Mouse (Mus musculus) hindbrain, embryonic 13.5 days (tissue): Measurements from ENCODE around the gene Eprs. TPM values are rescaled to one million over a fixed set of nuclear protein-coding genes. Genes with fewer than 3 reads are reported as not detected.

ENCODE experiments used
- ATAC-seq: fragments of 200-750 bp; cut with Nextera tagmentation; 2 replicates; pipeline ENCODE4 v1.8.0; 2017; ENCODE audit warnings: moderate TSS enrichment; ENCODE audit not compliant: low FRiP score
- H3K27ac ChIP-seq: fragments of 300-500 bp; sonication (generic); 2 replicates; pipeline ENCODE4 v1.5.1; 2015; ENCODE audit warnings: inconsistent platforms, mild to moderate bottlenecking, moderate library complexity
- H3K27me3 ChIP-seq: fragments of 300-500 bp; sonication (generic); 2 replicates; pipeline ENCODE4 v1.6.1; 2015; ENCODE audit warnings: mild to moderate bottlenecking, inconsistent platforms
- H3K36me3 ChIP-seq: fragments of 300-500 bp; sonication (generic); 2 replicates; pipeline ENCODE4 v1.6.1; 2015; ENCODE audit warnings: mild to moderate bottlenecking, inconsistent platforms
- H3K4me1 ChIP-seq: fragments of 300-500 bp; sonication (generic); replicated peaks from 2 replicates; pipeline ENCODE4 v1.6.1; 2015; ENCODE audit warnings: inconsistent platforms
- H3K4me2 ChIP-seq: fragments of 300-500 bp; sonication (generic); 2 replicates; pipeline ENCODE4 v1.6.1; 2015; ENCODE audit warnings: inconsistent platforms, mild to moderate bottlenecking, moderate library complexity
- H3K4me3 ChIP-seq: fragments of 300-500 bp; sonication (generic); 2 replicates; pipeline ENCODE4 v1.5.1; 2015; ENCODE audit warnings: mild to moderate bottlenecking, inconsistent platforms
- H3K9ac ChIP-seq: fragments of 300-500 bp; sonication (generic); 2 replicates; pipeline ENCODE4 v1.6.1; 2015; ENCODE audit warnings: mild to moderate bottlenecking, inconsistent platforms
- H3K9me3 ChIP-seq: fragments of 300-500 bp; sonication (generic); 2 replicates; pipeline ENCODE4 v1.6.1; 2016; ENCODE audit warnings: inconsistent platforms
- WGBS: fragments of 180-500 bp; shearing (Covaris S2); methylation state at CpG from one replicate; pipeline ENCODE4 v1.1.7; 2015; 5-methylcytosine and 5-hydroxymethylcytosine counted together
- polyA plus RNA-seq: library from polyadenylated mRNA; unstranded; fragments of >200 nt; fragmentation: Nextera tagmentation; extraction: Ambion mirVana; gene quantifications from 2 replicates; pipeline ENCODE4 v1.2.1, GENCODE M21; 2015

Eprs gene
- polyA plus RNA-seq, 1 experiment from 2014 or later = 146 TPM

DNA sequence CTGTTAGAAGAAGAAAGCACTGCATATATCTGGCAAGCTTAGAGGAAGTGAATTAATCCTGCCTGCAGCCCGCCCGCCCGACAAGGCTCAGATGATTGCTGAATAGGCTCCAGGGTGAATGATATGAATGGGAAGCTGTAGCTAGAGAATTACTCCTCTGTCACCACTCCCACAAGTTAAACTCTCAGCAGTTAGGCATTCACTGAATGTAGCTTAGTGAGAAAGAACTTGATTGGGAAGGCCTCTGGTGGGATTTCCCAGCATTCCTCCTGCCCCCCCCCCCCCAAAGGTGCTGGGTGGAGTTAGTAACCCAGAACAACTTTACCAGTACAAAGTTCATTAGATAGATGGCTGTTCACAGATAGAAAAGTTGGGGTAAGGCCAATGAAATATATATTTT lies 26.3 kb upstream of the Eprs start:
- WGBS = 57% methylated on average over 3 of the region's 3 CpGs
- Histone ChIP-seq H3K36me3 (peaks cover 28% of the 10 kb centered on the region), H3K27ac (no peak overlapping the region), H3K9ac (no peak overlapping the region), H3K4me2 (no peak overlapping the region), H3K9me3 (no peaks in the 10 kb centered on the region), H3K4me1 (peaks cover 31% of the 10 kb centered on the region), H3K27me3 (no peaks in the 10 kb centered on the region), H3K4me3 (no peak overlapping the region)
- no peak for ATAC-seq

DNA sequence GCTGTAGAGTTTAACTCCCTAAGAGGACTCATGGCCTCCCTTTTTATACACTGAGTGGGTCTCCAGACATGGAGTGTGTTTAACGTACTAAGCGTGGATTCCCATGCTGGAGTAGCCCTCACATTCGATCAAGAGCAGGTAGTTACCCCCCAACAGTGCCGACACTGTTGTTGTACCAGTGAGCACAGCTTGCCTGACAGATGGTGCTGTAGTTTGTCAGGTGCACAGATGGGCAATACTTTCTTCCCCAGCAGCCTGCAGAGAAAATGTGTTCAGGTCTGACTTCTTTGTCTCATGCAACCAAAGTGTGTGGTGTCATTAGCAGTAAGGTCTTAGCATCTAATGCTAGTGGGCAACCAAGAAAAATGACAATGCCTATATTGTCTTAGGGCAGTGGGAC lies 20.4 kb upstream of the Eprs start:
- Histone ChIP-seq H3K9me3 (no peaks in the 10 kb centered on the region), H3K27ac (no peak overlapping the region), H3K4me3 (no peak overlapping the region), H3K36me3 (peaks cover 84% of the 10 kb centered on the region), H3K27me3 (no peaks in the 10 kb centered on the region), H3K4me2 (no peak overlapping the region), H3K4me1 (no peaks in the 10 kb centered on the region), H3K9ac (no peak overlapping the region)
- no peak for ATAC-seq
- WGBS = 89% methylated on average over 4 of the region's 4 CpGs

GRCm38 (mm10) chr1:185343422-185343821 lies 19.4 kb upstream of the Eprs start:
- no peak overlapping the region for H3K4me3 ChIP-seq
- no peak overlapping the region for H3K9ac ChIP-seq
- H3K27me3 ChIP-seq = no peaks in the 10 kb centered on the region
- no peak for ATAC-seq
- H3K9me3 ChIP-seq = no peaks in the 10 kb centered on the region
- no peak overlapping the region for H3K4me2 ChIP-seq
- 83% methylated on average over 8 of the region's 8 CpGs for WGBS
- no peak overlapping the region for H3K27ac ChIP-seq
- H3K4me1 ChIP-seq = no peaks in the 10 kb centered on the region
- peaks cover 92% of the 10 kb centered on the region for H3K36me3 ChIP-seq

DNA sequence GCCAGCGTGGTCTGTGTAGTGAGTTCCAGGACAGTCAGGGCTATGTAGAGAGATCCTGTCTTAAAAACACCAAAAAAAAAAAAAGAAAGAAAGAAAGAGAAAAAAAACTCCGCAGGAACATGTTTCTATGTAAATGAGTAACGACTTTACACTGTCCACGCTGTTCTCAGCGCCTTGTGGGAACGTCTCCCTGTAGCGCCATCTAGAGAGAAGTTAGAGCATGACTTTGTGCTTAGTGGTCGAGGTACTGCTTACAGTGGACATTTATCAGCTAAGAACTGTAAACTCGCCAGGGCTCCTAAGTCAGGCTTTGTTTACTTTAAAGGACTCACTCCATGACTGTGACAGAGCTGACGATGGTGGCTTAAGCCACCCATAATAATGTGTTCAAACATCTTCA lies 16.7 kb upstream of the Eprs start:
- 72% methylated on average over 10 of the region's 10 CpGs for WGBS
- no peak overlapping the region for H3K4me3 ChIP-seq
- no peak overlapping the region for H3K27ac ChIP-seq
- no peaks in the 10 kb centered on the region for H3K27me3 ChIP-seq
- peaks cover 95% of the 10 kb centered on the region for H3K36me3 ChIP-seq
- H3K9ac ChIP-seq = no peak overlapping the region
- ATAC-seq = no peak
- no peaks in the 10 kb centered on the region for H3K4me1 ChIP-seq
- no peaks in the 10 kb centered on the region for H3K9me3 ChIP-seq
- no peak overlapping the region for H3K4me2 ChIP-seq

DNA sequence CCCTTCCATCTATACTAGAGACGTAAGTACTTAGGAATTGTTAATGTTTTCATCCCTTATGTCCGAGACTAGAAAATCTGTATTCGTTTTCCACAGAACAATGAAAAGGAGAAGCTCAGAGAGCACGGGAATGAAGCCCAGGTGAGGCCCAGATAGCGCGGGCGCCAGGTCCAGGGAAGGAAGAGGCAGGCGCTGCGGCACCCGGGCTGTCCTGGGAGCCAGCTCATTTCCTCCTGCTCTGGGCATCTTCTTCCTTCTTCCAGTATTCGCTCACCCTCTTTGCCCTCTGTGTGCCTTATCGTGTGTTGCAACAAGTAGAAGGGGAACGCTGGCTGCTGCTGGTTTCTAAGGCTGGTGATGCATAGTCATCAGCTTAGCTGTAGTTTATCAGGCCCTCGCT lies 13.1 kb upstream of the Eprs start:
- no peak for ATAC-seq
- Histone ChIP-seq H3K9ac (no peak overlapping the region), H3K4me3 (no peak overlapping the region), H3K27ac (no peak overlapping the region), H3K4me2 (no peak overlapping the region), H3K4me1 (no peaks in the 10 kb centered on the region), H3K36me3 (peaks cover 94% of the 10 kb centered on the region), H3K27me3 (no peaks in the 10 kb centered on the region), H3K9me3 (no peaks in the 10 kb centered on the region)
- 91% methylated on average over 14 of the region's 14 CpGs for WGBS

DNA sequence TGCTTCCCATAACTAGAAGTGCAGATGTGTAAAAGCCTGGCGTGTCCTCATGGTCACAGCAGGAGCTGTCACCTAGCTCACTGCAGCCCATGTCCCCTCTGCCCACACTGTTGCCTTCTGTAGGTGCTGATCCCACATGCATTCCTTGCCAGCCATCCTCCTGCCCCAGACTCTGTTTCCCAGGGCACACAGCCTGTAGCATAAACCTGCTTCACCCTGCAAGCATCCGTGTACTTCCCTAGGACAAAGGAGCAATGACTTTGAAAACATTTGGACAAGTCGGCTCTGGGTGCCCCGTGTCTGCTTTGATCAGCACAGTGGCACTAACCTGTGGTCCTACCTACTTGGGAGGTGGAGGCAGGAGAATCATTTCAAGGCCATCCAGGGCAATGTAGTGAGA lies 12.2 kb upstream of the Eprs start:
- Histone ChIP-seq H3K36me3 (peaks cover 94% of the 10 kb centered on the region), H3K27ac (no peak overlapping the region), H3K27me3 (no peaks in the 10 kb centered on the region), H3K9ac (no peak overlapping the region), H3K9me3 (no peaks in the 10 kb centered on the region), H3K4me2 (no peak overlapping the region), H3K4me3 (no peak overlapping the region), H3K4me1 (no peaks in the 10 kb centered on the region)
- no peak for ATAC-seq
- 93% methylated on average over 4 of the region's 4 CpGs for WGBS

DNA sequence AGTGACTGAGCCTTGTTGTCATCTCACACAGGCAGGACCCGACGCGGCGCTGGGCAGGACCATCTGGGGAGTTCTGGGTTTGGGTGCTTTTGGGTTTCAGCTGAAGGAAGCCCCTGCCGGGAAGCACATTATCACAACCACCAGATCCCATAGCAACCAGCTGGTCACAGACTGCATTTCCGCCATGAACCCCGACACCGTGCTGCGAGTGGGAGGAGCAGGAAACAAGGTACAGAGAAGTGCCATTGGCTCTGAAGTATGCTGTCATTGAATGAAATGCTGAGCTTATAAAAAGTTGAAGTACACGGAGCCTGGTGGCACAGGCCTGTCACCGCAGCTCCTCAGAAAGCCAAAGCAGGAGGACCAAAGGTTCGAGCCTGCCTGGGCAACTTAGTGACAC lies 10.7 kb upstream of the Eprs start:
- H3K36me3 ChIP-seq = peaks cover 89% of the 10 kb centered on the region
- no peak for ATAC-seq
- H3K4me3 ChIP-seq = no peak overlapping the region
- 92% methylated on average over 12 of the region's 12 CpGs for WGBS
- no peak overlapping the region for H3K4me2 ChIP-seq
- H3K27ac ChIP-seq = no peak overlapping the region
- no peaks in the 10 kb centered on the region for H3K27me3 ChIP-seq
- H3K9me3 ChIP-seq = no peaks in the 10 kb centered on the region
- no peaks in the 10 kb centered on the region for H3K4me1 ChIP-seq
- H3K9ac ChIP-seq = no peak overlapping the region

DNA sequence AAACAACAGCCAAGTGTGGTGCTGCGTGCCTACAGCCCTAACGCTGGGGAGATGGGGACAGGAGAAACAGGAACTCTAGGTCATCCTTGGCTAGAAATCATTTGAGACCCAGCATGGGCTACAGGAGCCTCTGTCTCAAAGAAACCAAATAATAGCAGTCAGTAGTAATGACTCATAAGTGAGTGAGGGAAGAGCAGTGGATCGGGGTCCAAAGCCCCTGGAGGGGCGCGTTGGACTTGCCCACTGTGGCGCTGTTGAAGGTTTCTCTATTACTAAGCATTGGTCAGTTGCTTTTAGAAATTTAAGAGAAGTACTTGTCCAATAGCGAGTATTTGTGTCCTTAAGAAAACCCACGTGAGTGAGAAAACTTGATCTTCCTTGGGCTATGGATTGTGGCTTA lies 9.5 kb upstream of the Eprs start:
- Histone ChIP-seq H3K27me3 (no peaks in the 10 kb centered on the region), H3K4me2 (no peak overlapping the region), H3K9me3 (no peaks in the 10 kb centered on the region), H3K4me3 (no peak overlapping the region), H3K9ac (no peak overlapping the region), H3K4me1 (no peaks in the 10 kb centered on the region), H3K27ac (no peak overlapping the region), H3K36me3 (peaks cover 86% of the 10 kb centered on the region)
- ATAC-seq = no peak
- WGBS = 98% methylated on average over 8 of the region's 8 CpGs

DNA sequence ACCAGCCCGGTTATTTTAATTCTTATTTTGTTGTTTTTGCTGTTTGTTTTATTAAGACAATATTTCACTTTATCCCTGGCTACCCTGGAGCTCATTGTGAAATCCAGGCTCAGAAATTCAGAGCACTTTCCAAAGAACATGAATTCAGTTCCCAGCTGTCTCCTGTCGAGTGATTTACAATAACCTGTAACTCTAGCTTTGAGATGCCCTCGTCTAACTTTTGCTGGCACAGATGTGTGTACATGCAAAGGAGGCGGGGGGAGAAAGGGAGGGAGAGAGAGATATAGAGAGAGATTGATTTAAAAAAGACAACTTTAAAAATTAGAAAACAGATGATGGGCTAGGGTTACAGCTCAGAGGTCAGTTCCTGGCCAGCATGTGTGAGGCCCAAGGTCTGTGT lies 8.1 kb upstream of the Eprs start:
- Histone ChIP-seq H3K9ac (no peak overlapping the region), H3K27me3 (no peaks in the 10 kb centered on the region), H3K36me3 (peaks cover 74% of the 10 kb centered on the region), H3K4me2 (no peak overlapping the region), H3K27ac (no peak overlapping the region), H3K9me3 (no peaks in the 10 kb centered on the region), H3K4me1 (no peaks in the 10 kb centered on the region), H3K4me3 (no peak overlapping the region)
- ATAC-seq = no peak
- WGBS = 91% methylated on average over 4 of the region's 4 CpGs

- Histone ChIP-seq H3K27ac (no peak overlapping the region), H3K9me3 (no peaks in the 10 kb centered on the region), H3K4me1 (no peaks in the 10 kb centered on the region), H3K4me3 (no peak overlapping the region), H3K4me2 (no peak overlapping the region), H3K36me3 (peaks cover 59% of the 10 kb centered on the region), H3K9ac (no peak overlapping the region), H3K27me3 (no peaks in the 10 kb centered on the region)
- no peak for ATAC-seq
- WGBS = 97% methylated on average over 8 of the region's 8 CpGs
Measured at GRCm38 (mm10) chr1:185356246-185356645, 6.6 kb upstream of the Eprs start.

- 88% methylated on average over 4 of the region's 4 CpGs for WGBS
- Histone ChIP-seq H3K4me2 (no peak overlapping the region), H3K27me3 (no peaks in the 10 kb centered on the region), H3K4me3 (no peak overlapping the region), H3K9ac (no peak overlapping the region), H3K27ac (no peak overlapping the region), H3K4me1 (peaks cover 8% of the 10 kb centered on the region), H3K9me3 (no peaks in the 10 kb centered on the region), H3K36me3 (peaks cover 40% of the 10 kb centered on the region)
- ATAC-seq = no peak
Measured at GRCm38 (mm10) chr1:185358211-185358610, 4.6 kb upstream of the Eprs start.

GRCm38 (mm10) chr1:185363526-185364182 lies 810 bp downstream of the Eprs start:
- peak overlapping the region; percentile 96 for H3K27ac ChIP-seq
- H3K9me3 ChIP-seq = no peaks in the 10 kb centered on the region
- H3K4me3 ChIP-seq = peak overlapping the region; percentile 84
- peak; percentile 34 for ATAC-seq
- peaks cover 5% of the 10 kb centered on the region; the same call in 1 of the 2 replicates for H3K36me3 ChIP-seq
- peak overlapping the region; percentile 90 for H3K9ac ChIP-seq
- H3K27me3 ChIP-seq = no peaks in the 10 kb centered on the region
- 6% methylated on average over 22 of the region's 22 CpGs for WGBS
- peaks cover 32% of the 10 kb centered on the region for H3K4me1 ChIP-seq
- H3K4me2 ChIP-seq = peak overlapping the region; percentile 72

DNA sequence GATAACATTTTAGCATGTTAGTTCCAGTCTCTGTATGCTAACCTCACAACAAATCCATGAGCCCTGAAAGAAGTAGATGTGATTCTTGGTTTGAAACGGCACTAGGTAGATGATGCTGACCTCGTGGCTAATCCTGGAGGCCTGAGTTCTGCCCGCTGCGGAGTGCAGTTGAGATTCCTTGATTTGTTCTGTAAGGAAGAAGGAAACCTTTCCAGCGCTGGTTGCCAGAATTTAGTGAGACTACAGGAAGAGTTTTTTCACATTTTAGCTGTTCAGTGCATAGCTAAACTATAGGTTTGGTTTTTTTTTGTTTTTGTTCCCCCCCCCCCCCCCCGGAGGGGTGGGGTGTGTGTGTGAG lies 1.3 kb downstream of the Eprs start:
- H3K9ac ChIP-seq = peak overlapping the region; percentile 90
- peaks cover 5% of the 10 kb centered on the region; the same call in 1 of the 2 replicates for H3K36me3 ChIP-seq
- H3K27ac ChIP-seq = peak overlapping the region; percentile 48; the same call in 1 of the 2 replicates
- no peak for ATAC-seq
- peak overlapping the region; percentile 72 for H3K4me2 ChIP-seq
- no peaks in the 10 kb centered on the region for H3K9me3 ChIP-seq
- peak overlapping the region; percentile 84 for H3K4me3 ChIP-seq
- H3K27me3 ChIP-seq = no peaks in the 10 kb centered on the region
- 46% methylated on average over 6 of the region's 6 CpGs for WGBS
- peaks cover 32% of the 10 kb centered on the region for H3K4me1 ChIP-seq
